Mouse (Mus musculus) kidney, postnatal 36 days (tissue): ENCODE measurements at regions not wholly inside any gene's neighbourhood (a gene's known extent, or its start where the extent isn't known, plus 50 kb on each side); places are given as distances from the start of the nearest gene placed in this dataset.

ENCODE experiments used
- DNase-seq, 2 experiments: peaks; one replicate each; pipeline ENCODE4 v3.0.0; 2021 to 2022; ENCODE audit warnings: mixed read lengths in 2 of 2

GRCm38 (mm10) chr10:9569277-9569676 lies 105.7 kb downstream of the Samd5 start:
- DNase-seq, result no peak

GRCm38 (mm10) chr10:9557517-9558065 lies 117.4 kb downstream of the Samd5 start:
- DNase-seq, result no peak

GRCm38 (mm10) chr10:9557092-9557491 lies 117.9 kb downstream of the Samd5 start:
- DNase-seq, result no peak

- DNase-seq, result no peak
These were observed 121.1 kb downstream of the Samd5 start for GRCm38 (mm10) chr10:9553946-9554345.

GRCm38 (mm10) chr10:9549913-9550709 lies 124.9 kb downstream of the Samd5 start:
- DNase-seq, result no peak

- no peak for DNase-seq
These were observed 129.2 kb downstream of the Samd5 start for GRCm38 (mm10) chr10:9545807-9546206.

GRCm38 (mm10) chr10:9544041-9544786 lies 130.8 kb downstream of the Samd5 start:
- no peak for DNase-seq

GRCm38 (mm10) chr10:9541579-9541978 lies 133.4 kb downstream of the Samd5 start:
- no peak for DNase-seq

GRCm38 (mm10) chr10:9537686-9538085 lies 137.3 kb downstream of the Samd5 start:
- DNase-seq, result no peak

- no peak for DNase-seq
These were observed 140.5 kb downstream of the Samd5 start for GRCm38 (mm10) chr10:9534552-9534951.

- DNase-seq, result no peak
These were observed 141.7 kb downstream of the Samd5 start for GRCm38 (mm10) chr10:9533283-9533682.

GRCm38 (mm10) chr10:9531931-9532330 lies 143.1 kb downstream of the Samd5 start:
- DNase-seq, result no peak

- no peak for DNase-seq
These were observed 145.6 kb downstream of the Samd5 start for GRCm38 (mm10) chr10:9529408-9529807.

GRCm38 (mm10) chr10:9528066-9528465 lies 146.9 kb downstream of the Samd5 start:
- DNase-seq, result no peak

- DNase-seq, result no peak
These were observed 165.1 kb downstream of the Samd5 start for GRCm38 (mm10) chr10:9509764-9510390.

GRCm38 (mm10) chr10:9509092-9509671 lies 165.8 kb downstream of the Samd5 start:
- no peak for DNase-seq

- no peak for DNase-seq
These were observed 171.2 kb downstream of the Samd5 start for GRCm38 (mm10) chr10:9503569-9504493.

GRCm38 (mm10) chr10:9498550-9498949 lies 176.5 kb downstream of the Samd5 start:
- DNase-seq, result no peak

- DNase-seq, result no peak
These were observed 178.0 kb downstream of the Samd5 start for GRCm38 (mm10) chr10:9497021-9497420.

- no peak for DNase-seq
These were observed 179.8 kb downstream of the Samd5 start for GRCm38 (mm10) chr10:9495143-9495651.

GRCm38 (mm10) chr10:9490416-9490815 lies 184.6 kb downstream of the Samd5 start:
- DNase-seq, result no peak

- DNase-seq, result no peak
These were observed 212.6 kb downstream of the Samd5 start for GRCm38 (mm10) chr10:9462361-9462760.
